18 mouse cellular contexts compared by ENCODE assay signal in the genomic region with DNA sequence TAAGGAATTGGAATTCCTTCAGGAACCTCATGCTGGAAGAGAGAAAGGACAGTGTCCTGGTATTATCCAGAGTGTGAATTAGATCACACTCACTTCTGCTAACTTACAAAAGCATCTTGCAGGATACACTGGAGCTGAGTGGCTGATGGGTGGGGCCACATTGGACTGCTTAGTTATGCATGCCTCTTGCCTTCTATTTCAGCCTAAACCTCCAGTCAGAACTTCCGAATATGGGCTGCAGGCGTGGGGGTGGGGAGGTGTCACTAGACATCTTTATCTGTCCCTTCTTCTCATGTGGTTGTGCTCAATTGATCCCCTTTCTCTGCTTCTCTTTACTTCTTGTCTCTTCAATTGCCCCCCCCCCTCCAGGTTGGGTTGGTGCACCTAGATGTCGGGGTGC.
"Had no signal": no experiment of that assay in that cellular context is flagged by ENCODE, and none has a peak within 500 bp of the region (broad histone marks: within the 10 kb centered on the region; RNA-seq: fewer than 3 reads in every experiment).

No protein-coding gene starts in this region.

- H3K27ac ChIP-seq: kidney, embryonic 15.5 days; limb, embryonic 10.5 days; limb, embryonic 13.5 days; liver, embryonic 12.5 days; liver, embryonic 15.5 days; lung, embryonic 15.5 days; midbrain, embryonic 13.5 days; neural tube, embryonic 13.5 days; stomach, embryonic 15.5 days had no signal

- DNase-seq: kidney, postnatal 10 days; liver; lung, adult 18-20 months; lung, postnatal 10 days; lung, postnatal 36 days; retina, postnatal 1 day; right cerebral cortex, postnatal 25 days; thymus, postnatal 36 days had no signal

- H3K9ac ChIP-seq: kidney, embryonic 15.5 days; limb, embryonic 13.5 days; liver, embryonic 12.5 days; liver, embryonic 15.5 days; lung, embryonic 15.5 days; midbrain, embryonic 13.5 days; neural tube, embryonic 13.5 days; stomach, embryonic 15.5 days had no signal

- H3K4me3 ChIP-seq: kidney, embryonic 15.5 days; limb, embryonic 10.5 days; limb, embryonic 13.5 days; liver, embryonic 12.5 days; liver, embryonic 15.5 days; lung, embryonic 15.5 days; midbrain, embryonic 13.5 days; myocyte; neural tube, embryonic 13.5 days; stomach, embryonic 15.5 days had no signal

- H3K27me3 ChIP-seq: liver, embryonic 15.5 days; lung, embryonic 15.5 days; neural tube, embryonic 13.5 days; stomach, embryonic 15.5 days had no signal

- H3K36me3 ChIP-seq: kidney, embryonic 15.5 days; limb, embryonic 10.5 days; limb, embryonic 13.5 days; liver, embryonic 12.5 days; liver, embryonic 15.5 days; lung, embryonic 15.5 days; midbrain, embryonic 13.5 days; neural tube, embryonic 13.5 days; stomach, embryonic 15.5 days had no signal

- H3K9me3 ChIP-seq: kidney, embryonic 15.5 days; limb, embryonic 10.5 days; limb, embryonic 13.5 days; liver, embryonic 12.5 days; liver, embryonic 15.5 days; lung, embryonic 15.5 days; midbrain, embryonic 13.5 days; neural tube, embryonic 13.5 days; stomach, embryonic 15.5 days had no signal
